Comparison of ENCODE assay signal across 8 mouse cellular contexts in the genomic region with DNA sequence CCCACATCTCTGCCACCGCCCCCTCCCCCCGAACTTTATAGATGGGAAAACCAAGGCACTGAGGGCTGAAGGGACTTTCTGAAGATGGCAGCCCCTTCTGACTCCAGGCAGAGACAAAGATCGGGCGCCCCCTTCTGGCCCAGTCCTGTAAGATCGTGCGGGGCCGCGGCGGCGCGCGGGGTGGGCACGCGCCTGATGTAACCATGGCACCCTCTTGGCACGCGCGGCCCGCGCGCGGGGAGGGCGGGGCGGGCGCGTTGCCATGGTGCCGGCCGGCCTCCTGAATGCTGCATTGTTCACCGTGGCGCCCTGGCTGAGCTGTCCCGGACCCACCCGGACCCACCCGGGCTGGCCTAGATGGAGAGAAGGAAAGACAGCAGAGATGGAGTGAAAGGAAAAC. TPM values are rescaled to one million over a fixed set of nuclear protein-coding genes. Genes with fewer than 3 reads are reported as not detected.
DNase-seq lines count a peak whose midpoint lies in the region; ATAC-seq and TF ChIP-seq lines count a peak whose summit lies in the region.

No protein-coding gene starts in this region.

- peak; percentile 85 for DNase-seq in CD4-positive helper T cell, adult 2 months (ENCODE audit: low read depth, low spot score)
- DNase-seq in c-Kit-positive CD71-negative TER-119-negative erythroid progenitor cells, embryonic 14.5 days (ENCODE audit: low read depth): peak; percentile 77
- DNase-seq in forebrain, embryonic 10.5 days (ENCODE audit: extremely low spot score, low spot score): peak; percentile 92
- peak; percentile 95 for DNase-seq in kidney, postnatal 10 days
- DNase-seq in liver, embryonic 11.5 days (ENCODE audit: low spot score): peak; percentile 85
- DNase-seq in spleen, postnatal 4 days (ENCODE audit: low spot score in 2 of 2): peak; percentile 93 to 98

- H3K9me3 ChIP-seq in forebrain, embryonic 10.5 days: no peaks in the 10 kb centered on the region; the same call in 1 of the 2 replicates
- H3K9me3 ChIP-seq in heart, embryonic 14.5 days (ENCODE audit: control insufficient read depth, low read length): peaks cover 4% of the 10 kb centered on the region; the same call in 1 of the 2 replicates
- peaks cover 2% of the 10 kb centered on the region; the same call in 1 of the 2 replicates for H3K9me3 ChIP-seq in liver, embryonic 11.5 days (ENCODE audit: control insufficient read depth, low read length)

- peak overlapping the region; percentile 71 for H3K4me2 ChIP-seq in heart, embryonic 14.5 days (ENCODE audit: low read length)
- H3K4me2 ChIP-seq in liver, embryonic 11.5 days: peak overlapping the region; percentile 68
- H3K4me2 ChIP-seq in myocyte (ENCODE audit: low read depth): peak overlapping the region; percentile 82

- peak overlapping the region; percentile 41 for H3K4me3 ChIP-seq in forebrain, embryonic 10.5 days
- H3K4me3 ChIP-seq in heart, embryonic 14.5 days (ENCODE audit: control insufficient read depth in 1 of 2, insufficient read depth in 1 of 2, low read depth in 1 of 2, low read length in 2 of 2): peak overlapping the region; percentile 18 to 37
- H3K4me3 ChIP-seq in liver, embryonic 11.5 days (ENCODE audit: low read depth, low read length): peak overlapping the region; percentile 39
- no peak overlapping the region for H3K4me3 ChIP-seq in myocyte

- no peak overlapping the region for H3ac ChIP-seq in myocyte (ENCODE audit: control insufficient read depth, insufficient read length)

- H3K79me2 ChIP-seq in myocyte (ENCODE audit: control insufficient read depth, insufficient read depth): no peaks in the 10 kb centered on the region

- H3K4me1 ChIP-seq in forebrain, embryonic 10.5 days: peaks cover 56% of the 10 kb centered on the region
- H3K4me1 ChIP-seq in heart, embryonic 14.5 days (ENCODE audit: control insufficient read depth in 2 of 2, insufficient read depth in 2 of 2, low read length in 2 of 2): peaks cover 0 to 15% of the 10 kb centered on the region in 2 experiments; a peak in 3 of 4 replicates
- peaks cover 24% of the 10 kb centered on the region for H3K4me1 ChIP-seq in liver, embryonic 11.5 days (replicated peaks; ENCODE audit: control insufficient read depth, insufficient read depth, low read length)

- peak overlapping the region; percentile 81 for H3K27ac ChIP-seq in forebrain, embryonic 10.5 days
- no peak overlapping the region for H3K27ac ChIP-seq in heart, embryonic 14.5 days (replicated peaks in 1 of 2; ENCODE audit: control insufficient read depth in 1 of 2, insufficient read depth in 1 of 2, low read depth in 2 of 2, low read length in 2 of 2)
- no peak overlapping the region for H3K27ac ChIP-seq in liver, embryonic 11.5 days (ENCODE audit: low read depth, low read length)

- peaks cover 96% of the 10 kb centered on the region for H3K27me3 ChIP-seq in forebrain, embryonic 10.5 days (ENCODE audit: poor library complexity, severe bottlenecking)
- peaks cover 13% of the 10 kb centered on the region for H3K27me3 ChIP-seq in heart, embryonic 14.5 days (ENCODE audit: control insufficient read depth, insufficient read depth, low read length)
- peaks cover 45% of the 10 kb centered on the region for H3K27me3 ChIP-seq in liver, embryonic 11.5 days (replicated peaks; ENCODE audit: control insufficient read depth, insufficient read depth, low read length)
- no peaks in the 10 kb centered on the region for H3K27me3 ChIP-seq in myocyte (ENCODE audit: control insufficient read depth, insufficient read depth, insufficient read length)

- peak; percentile 73 for ATAC-seq in heart, embryonic 14.5 days (ENCODE audit: insufficient number of reproducible peaks, insufficient read depth, low FRiP score, low read depth)
- peak; percentile 67 for ATAC-seq in liver, embryonic 11.5 days (replicated peaks; ENCODE audit: low FRiP score)

- H3K9ac ChIP-seq in heart, embryonic 14.5 days (ENCODE audit: low read length): peak overlapping the region; percentile 52; the same call in 1 of the 2 replicates
- H3K9ac ChIP-seq in liver, embryonic 11.5 days (ENCODE audit: low read depth, low read length): no peak overlapping the region

- H3K36me3 ChIP-seq in forebrain, embryonic 10.5 days (replicated peaks): no peaks in the 10 kb centered on the region
- no peaks in the 10 kb centered on the region for H3K36me3 ChIP-seq in heart, embryonic 14.5 days (ENCODE audit: control insufficient read depth, insufficient read depth, low read length)
- H3K36me3 ChIP-seq in liver, embryonic 11.5 days (ENCODE audit: control insufficient read depth, insufficient read depth, low read length): no peaks in the 10 kb centered on the region
- H3K36me3 ChIP-seq in myocyte (ENCODE audit: control insufficient read depth, insufficient read depth): no peaks in the 10 kb centered on the region

- no peak for TF ChIP-seq POLR2A in myocyte (IDR thresholded peaks at IDR 0.05; ENCODE audit: insufficient read length, low read depth)

- 1% methylated on average over 32 of the region's 32 CpGs for WGBS in forebrain, embryonic 10.5 days
- under 1% methylated on average over 32 of the region's 32 CpGs for WGBS in heart, embryonic 14.5 days
- 2% methylated on average over 31 of the region's 32 CpGs for WGBS in liver, embryonic 11.5 days

TF ChIP-seq in myocyte, 11 proteins besides CTCF, POLR2A, EP300 and RAD21:
- TF ChIP-seq E2F4 (IDR thresholded peaks at IDR 0.05; ENCODE audit: insufficient read depth) (no peak), MYOG (IDR thresholded peaks at IDR 0.05; ENCODE audit: control insufficient read depth in 1 of 3, insufficient read depth in 1 of 3, insufficient read length in 2 of 3, low read depth in 2 of 3) (peak in 1 of 3 experiments; percentile 6), CEBPB (IDR thresholded peaks at IDR 0.05; ENCODE audit: insufficient read depth, poor library complexity, severe bottlenecking) (no peak)

RNA-seq across cellular contexts. Expression of gene Nfix, which starts 10.8 kb away (rescaled TPM):
- 0.46 and 1.8 TPM in 2 replicates for polyA plus RNA-seq in forebrain, embryonic 10.5 days (2016; fragmentation: Nextera tagmentation; extraction: Ambion mirVana)
- 16.3 and 16.8 TPM in 2 replicates for polyA plus RNA-seq in heart, embryonic 14.5 days (2014; fragmentation: Nextera tagmentation; extraction: Ambion mirVana)
- 5.0 and 7.1 TPM in 2 replicates for polyA plus RNA-seq in liver, embryonic 11.5 days (2014; fragmentation: Nextera tagmentation; extraction: Ambion mirVana)
- polyA plus RNA-seq in myocyte (2012; fragmentation: generic; extraction: Trizol): 65.7 TPM

RNA-seq across cellular contexts. Expression of gene Dand5, which starts 11.7 kb away (rescaled TPM):
- polyA plus RNA-seq in forebrain, embryonic 10.5 days (2016; fragmentation: Nextera tagmentation; extraction: Ambion mirVana): 2.9 and 3.5 TPM in 2 replicates
- polyA plus RNA-seq in heart, embryonic 14.5 days (2014; fragmentation: Nextera tagmentation; extraction: Ambion mirVana): 5.9 and 6.6 TPM in 2 replicates
- polyA plus RNA-seq in liver, embryonic 11.5 days (2014; fragmentation: Nextera tagmentation; extraction: Ambion mirVana): 4.5 and 4.9 TPM in 2 replicates
- 6.7 TPM for polyA plus RNA-seq in myocyte (2012; fragmentation: generic; extraction: Trizol)

RNA-seq across cellular contexts. Expression of gene Gadd45gip1, which starts 20.4 kb away (rescaled TPM):
- 49.1 and 49.6 TPM in 2 replicates for polyA plus RNA-seq in forebrain, embryonic 10.5 days (2016; fragmentation: Nextera tagmentation; extraction: Ambion mirVana)
- 49.9 and 53.0 TPM in 2 replicates for polyA plus RNA-seq in heart, embryonic 14.5 days (2014; fragmentation: Nextera tagmentation; extraction: Ambion mirVana)
- polyA plus RNA-seq in liver, embryonic 11.5 days (2014; fragmentation: Nextera tagmentation; extraction: Ambion mirVana): 87.8 and 90.6 TPM in 2 replicates
- 21.8 TPM for polyA plus RNA-seq in myocyte (2012; fragmentation: generic; extraction: Trizol)

RNA-seq across cellular contexts. Expression of gene Rad23a, which starts 29.6 kb away (rescaled TPM):
- 130 and 137 TPM in 2 replicates for polyA plus RNA-seq in forebrain, embryonic 10.5 days (2016; fragmentation: Nextera tagmentation; extraction: Ambion mirVana)
- polyA plus RNA-seq in heart, embryonic 14.5 days (2014; fragmentation: Nextera tagmentation; extraction: Ambion mirVana): 122 and 125 TPM in 2 replicates
- polyA plus RNA-seq in liver, embryonic 11.5 days (2014; fragmentation: Nextera tagmentation; extraction: Ambion mirVana): 188 and 191 TPM in 2 replicates
- 139 TPM for polyA plus RNA-seq in myocyte (2012; fragmentation: generic; extraction: Trizol)

RNA-seq across cellular contexts. Expression of gene Calr, which starts 35.8 kb away (rescaled TPM):
- polyA plus RNA-seq in forebrain, embryonic 10.5 days (2016; fragmentation: Nextera tagmentation; extraction: Ambion mirVana): 735 and 764 TPM in 2 replicates
- polyA plus RNA-seq in heart, embryonic 14.5 days (2014; fragmentation: Nextera tagmentation; extraction: Ambion mirVana): 500 and 527 TPM in 2 replicates
- polyA plus RNA-seq in liver, embryonic 11.5 days (2014; fragmentation: Nextera tagmentation; extraction: Ambion mirVana): 860 and 893 TPM in 2 replicates
- polyA plus RNA-seq in myocyte (2012; fragmentation: generic; extraction: Trizol): 385 TPM
